Mouse (Mus musculus): ENCODE results near the gene Tnni1. TPM values are rescaled to one million over a fixed set of nuclear protein-coding genes. Genes with fewer than 3 reads are reported as not detected.

Gene Tnni1
- polyA plus RNA-seq, 1 experiment from 2014 or later: 0.20 TPM

DNA sequence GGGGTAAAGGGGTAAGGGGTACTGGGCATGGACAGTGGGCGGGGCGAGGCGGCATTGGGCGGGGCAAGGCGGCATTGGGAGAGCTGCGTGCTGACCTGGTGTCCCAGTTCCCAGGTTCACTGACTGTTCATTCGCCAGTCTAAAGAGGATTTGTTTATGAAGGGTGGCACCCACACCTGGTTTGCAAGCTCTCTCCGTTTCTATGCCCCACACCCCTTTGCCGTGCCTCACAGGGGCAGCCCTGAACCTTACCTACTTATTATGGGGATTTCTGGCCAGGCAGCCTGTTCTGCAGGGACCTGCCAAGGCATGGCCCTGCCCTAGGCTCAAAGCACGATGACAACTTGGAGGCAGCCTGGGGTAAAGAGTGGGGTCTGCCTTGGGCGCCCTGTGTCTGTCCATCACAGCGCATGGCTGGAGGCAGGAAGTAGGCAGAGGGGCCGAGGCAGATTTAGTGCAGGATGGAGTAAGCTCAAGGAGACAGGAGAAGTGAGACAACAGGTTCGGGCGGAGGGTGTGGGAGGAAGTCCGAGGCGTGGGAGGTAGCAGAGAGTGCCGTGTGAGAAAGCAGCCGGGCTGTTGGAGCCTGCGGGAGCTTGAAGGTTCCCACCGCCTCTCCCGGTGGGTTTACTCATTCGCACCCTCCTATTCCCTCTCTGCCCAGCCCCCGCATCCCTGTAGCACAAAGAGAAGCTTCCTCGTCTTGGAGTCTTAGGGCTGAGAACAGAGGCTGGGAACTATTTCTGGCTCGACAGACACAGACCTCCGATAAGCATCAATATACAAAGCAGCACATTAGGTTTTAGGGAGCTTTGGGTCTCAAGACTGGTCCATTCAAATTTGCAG, 14.4 kb downstream of the Tnni1 start:
- Histone ChIP-seq H3K36me3 (no peaks in the 10 kb centered on the region), H3K9ac (replicated peaks) (no peak overlapping the region; the same call in 1 of the 2 replicates), H3K27ac (no peak overlapping the region), H3K4me1 (replicated peaks) (peaks cover 21% of the 10 kb centered on the region), H3K27me3 (peaks cover 22% of the 10 kb centered on the region; the same call in 1 of the 2 replicates), H3K4me3 (replicated peaks) (peak overlapping the region; percentile 11), H3K4me2 (replicated peaks) (peak overlapping the region; percentile 47), H3K9me3 (no peaks in the 10 kb centered on the region)
- 12% methylated on average over 27 of the region's 27 CpGs for WGBS
- ATAC-seq: peak; percentile 49; the same call in 1 of the 2 replicates

DNA sequence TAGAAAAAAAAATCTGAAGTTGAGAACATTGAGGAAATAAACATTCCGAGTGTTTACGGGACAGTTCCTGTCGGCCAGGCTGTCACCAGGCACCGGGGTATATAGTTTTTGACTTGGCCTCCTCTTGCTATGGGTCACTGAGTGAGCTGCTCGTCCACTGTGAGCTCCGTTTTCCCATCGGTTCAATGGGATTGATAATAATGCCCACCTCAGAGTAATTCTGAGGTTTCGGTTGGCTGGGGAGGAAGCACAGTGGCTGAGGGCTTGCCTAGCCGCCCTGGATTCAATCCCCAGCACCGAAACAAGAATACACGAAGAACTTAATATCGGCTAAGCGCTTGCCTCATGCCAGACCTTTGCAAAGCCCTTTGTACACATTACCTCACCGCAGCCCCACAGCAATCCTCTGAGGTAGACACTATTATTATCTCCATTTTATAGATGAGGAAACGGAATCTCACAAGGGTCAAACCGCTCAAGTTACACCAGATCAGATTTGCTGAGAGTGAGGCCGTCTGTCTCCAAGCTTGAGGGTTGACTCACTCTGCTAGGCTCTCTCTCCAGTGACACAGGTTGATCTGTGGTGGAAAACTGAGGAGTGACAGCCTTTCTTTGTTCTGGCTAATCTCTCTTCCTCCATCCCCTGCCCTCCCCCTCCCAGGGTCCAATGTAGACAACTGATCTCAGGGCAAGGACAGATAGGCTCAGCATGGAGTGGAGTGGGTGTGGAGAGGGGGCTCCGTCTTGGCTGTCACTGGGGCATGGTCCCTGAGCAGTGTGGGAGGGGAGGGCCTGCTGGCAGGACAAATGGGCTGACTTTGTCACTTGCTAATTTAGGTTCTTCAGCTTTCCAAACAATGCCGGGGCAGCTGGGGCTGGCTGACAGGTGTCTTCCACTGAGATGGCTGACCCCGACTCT, 15.2 kb downstream of the Tnni1 start:
- Histone ChIP-seq H3K9ac (replicated peaks) (no peak overlapping the region), H3K27ac (no peak overlapping the region), H3K36me3 (no peaks in the 10 kb centered on the region), H3K4me2 (replicated peaks) (peak overlapping the region; percentile 47), H3K27me3 (peaks cover 22% of the 10 kb centered on the region; the same call in 1 of the 2 replicates), H3K4me3 (replicated peaks) (peak overlapping the region; percentile 11; the same call in 1 of the 2 replicates), H3K9me3 (no peaks in the 10 kb centered on the region), H3K4me1 (replicated peaks) (peaks cover 21% of the 10 kb centered on the region)
- WGBS: 25% methylated on average over 20 of the region's 20 CpGs
- ATAC-seq: peak; percentile 72

- H3K27me3 ChIP-seq: peaks cover 12% of the 10 kb centered on the region; the same call in 1 of the 2 replicates
- 77% methylated on average over 1 of the region's 1 CpGs for WGBS
- H3K4me1 ChIP-seq (replicated peaks): peaks cover 28% of the 10 kb centered on the region
- no peak overlapping the region for H3K9ac ChIP-seq (replicated peaks)
- no peaks in the 10 kb centered on the region for H3K36me3 ChIP-seq
- no peaks in the 10 kb centered on the region for H3K9me3 ChIP-seq
- no peak for ATAC-seq
- H3K4me2 ChIP-seq (replicated peaks): no peak overlapping the region
- H3K4me3 ChIP-seq (replicated peaks): no peak overlapping the region
- no peak overlapping the region for H3K27ac ChIP-seq
Observed at GRCm38 (mm10) chr1:135798492-135798891, 19.3 kb downstream of the Tnni1 start.

DNA sequence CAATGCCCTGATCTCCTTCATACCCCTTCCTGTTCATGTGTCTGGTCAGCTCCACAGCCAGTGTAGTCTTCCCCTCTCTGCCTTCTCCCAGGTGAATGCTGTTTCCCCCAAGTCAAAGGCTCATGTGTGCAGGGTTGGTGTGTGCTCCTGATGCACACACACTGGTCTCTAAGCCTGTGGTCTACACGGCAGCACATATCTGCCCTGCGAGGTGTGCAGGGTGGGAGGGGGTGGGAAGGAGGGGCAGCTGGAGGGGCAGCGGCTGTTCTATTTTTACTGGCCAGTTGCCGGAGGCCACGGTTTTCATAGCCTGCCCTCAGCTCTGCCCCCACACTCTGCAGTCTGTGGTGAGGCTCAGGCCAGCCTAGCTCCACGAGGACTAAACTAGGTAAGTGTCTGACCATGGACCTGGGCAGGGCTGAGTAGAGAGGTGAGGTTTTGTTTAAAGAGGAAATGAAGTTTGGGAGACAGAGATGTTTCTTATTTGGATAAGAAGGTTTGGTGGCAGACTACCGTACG, 19.9 kb downstream of the Tnni1 start:
- H3K36me3 ChIP-seq: no peaks in the 10 kb centered on the region
- H3K4me3 ChIP-seq (replicated peaks): no peak overlapping the region
- peaks cover 21% of the 10 kb centered on the region for H3K4me1 ChIP-seq (replicated peaks)
- no peak overlapping the region for H3K9ac ChIP-seq (replicated peaks)
- no peaks in the 10 kb centered on the region for H3K9me3 ChIP-seq
- ATAC-seq: no peak
- WGBS: 84% methylated on average over 8 of the region's 8 CpGs
- peaks cover 13% of the 10 kb centered on the region; the same call in 1 of the 2 replicates for H3K27me3 ChIP-seq
- no peak overlapping the region for H3K4me2 ChIP-seq (replicated peaks)
- no peak overlapping the region for H3K27ac ChIP-seq

DNA sequence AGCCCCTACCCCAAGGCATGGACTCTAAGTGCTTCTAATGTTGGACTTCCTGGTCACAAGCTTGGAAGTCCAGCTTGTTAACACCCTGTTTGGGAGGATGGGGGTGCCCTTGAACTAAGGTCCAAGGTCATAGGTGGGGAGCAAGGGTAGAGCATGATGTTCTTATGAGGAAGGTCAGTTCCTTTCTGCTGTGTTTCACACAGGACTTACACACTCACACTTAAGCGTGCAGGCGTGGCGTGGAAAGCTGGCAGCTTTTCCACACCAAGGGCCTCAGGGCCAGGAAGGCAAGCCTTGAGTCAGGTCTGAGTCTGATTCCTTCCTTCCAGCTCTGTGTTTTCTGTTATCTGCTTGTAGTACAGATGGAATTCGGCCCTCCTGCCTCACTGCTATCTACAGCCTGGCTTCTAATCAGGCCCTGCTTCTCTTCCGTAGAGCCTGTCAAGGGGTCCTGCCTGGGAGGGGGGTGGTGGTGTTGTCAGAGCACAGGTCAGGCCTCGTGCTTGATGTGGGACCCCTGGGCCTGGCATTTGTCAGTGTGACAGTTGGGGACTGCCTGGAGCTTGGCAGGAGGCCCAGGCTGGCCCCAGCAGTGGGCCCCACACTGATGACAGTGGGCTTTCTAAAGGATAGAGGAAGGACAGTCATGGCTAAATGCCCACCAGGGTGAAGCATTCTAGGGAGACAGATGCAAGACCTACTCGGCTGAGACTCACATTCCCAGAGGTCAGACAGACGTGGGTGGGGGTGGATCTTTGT, 21.1 kb downstream of the Tnni1 start:
- 53% methylated on average over 8 of the region's 8 CpGs for WGBS
- Histone ChIP-seq H3K4me1 (replicated peaks) (peaks cover 9% of the 10 kb centered on the region), H3K4me3 (replicated peaks) (no peak overlapping the region), H3K4me2 (replicated peaks) (no peak overlapping the region), H3K27ac (no peak overlapping the region), H3K27me3 (peaks cover 4% of the 10 kb centered on the region; the same call in 1 of the 2 replicates), H3K9me3 (no peaks in the 10 kb centered on the region), H3K9ac (replicated peaks) (no peak overlapping the region), H3K36me3 (no peaks in the 10 kb centered on the region)
- ATAC-seq: peak; percentile 62

GRCm38 (mm10) chr1:135807546-135807945, 28.3 kb downstream of the Tnni1 start:
- Histone ChIP-seq H3K9me3 (no peaks in the 10 kb centered on the region), H3K4me2 (replicated peaks) (no peak overlapping the region), H3K9ac (replicated peaks) (no peak overlapping the region), H3K4me3 (replicated peaks) (no peak overlapping the region), H3K27ac (no peak overlapping the region), H3K4me1 (replicated peaks) (0 out of 2 replicates have a peak, but pooled peaks cover 3% of the 10 kb centered on the region), H3K36me3 (no peaks in the 10 kb centered on the region), H3K27me3 (0 out of 2 replicates have a peak, but pooled peaks cover 3% of the 10 kb centered on the region)
- ATAC-seq: no peak
- 58% methylated on average over 10 of the region's 10 CpGs for WGBS

GRCm38 (mm10) chr1:135810180-135810579, 30.9 kb downstream of the Tnni1 start:
- H3K9ac ChIP-seq (replicated peaks): no peak overlapping the region
- WGBS: 85% methylated on average over 2 of the region's 2 CpGs
- H3K9me3 ChIP-seq: no peaks in the 10 kb centered on the region
- no peaks in the 10 kb centered on the region for H3K27me3 ChIP-seq
- no peak overlapping the region for H3K27ac ChIP-seq
- no peak overlapping the region for H3K4me2 ChIP-seq (replicated peaks)
- 0 out of 2 replicates have a peak, but pooled peaks cover 3% of the 10 kb centered on the region for H3K4me1 ChIP-seq (replicated peaks)
- ATAC-seq: peak; percentile 3; the same call in 1 of the 2 replicates
- H3K4me3 ChIP-seq (replicated peaks): no peak overlapping the region
- H3K36me3 ChIP-seq: no peaks in the 10 kb centered on the region

- Histone ChIP-seq H3K4me2 (replicated peaks) (no peak overlapping the region), H3K27ac (no peak overlapping the region), H3K27me3 (peaks cover 3% of the 10 kb centered on the region), H3K9me3 (no peaks in the 10 kb centered on the region), H3K4me3 (replicated peaks) (no peak overlapping the region), H3K4me1 (replicated peaks) (0 out of 2 replicates have a peak, but pooled peaks cover 3% of the 10 kb centered on the region), H3K36me3 (no peaks in the 10 kb centered on the region), H3K9ac (replicated peaks) (0 out of 2 replicates have a peak overlapping the region, but pooled peaks have one; percentile 10)
- 27% methylated on average over 7 of the region's 7 CpGs for WGBS
- ATAC-seq: peak; percentile 59
Observed at GRCm38 (mm10) chr1:135811016-135811646, 31.9 kb downstream of the Tnni1 start.

GRCm38 (mm10) chr1:135812205-135812604, 33.0 kb downstream of the Tnni1 start:
- WGBS: 89% methylated on average over 3 of the region's 3 CpGs

GRCm38 (mm10) chr1:135812618-135813017, 33.4 kb downstream of the Tnni1 start:
- no peaks in the 10 kb centered on the region for H3K36me3 ChIP-seq
- no peaks in the 10 kb centered on the region for H3K9me3 ChIP-seq
- peaks cover 18% of the 10 kb centered on the region for H3K27me3 ChIP-seq
- no peak overlapping the region for H3K4me3 ChIP-seq (replicated peaks)
- no peak overlapping the region for H3K4me2 ChIP-seq (replicated peaks)
- no peak overlapping the region for H3K9ac ChIP-seq (replicated peaks)
- ATAC-seq: no peak
- 49% methylated on average over 2 of the region's 2 CpGs for WGBS
- no peak overlapping the region for H3K27ac ChIP-seq
- H3K4me1 ChIP-seq (replicated peaks): 0 out of 2 replicates have a peak, but pooled peaks cover 3% of the 10 kb centered on the region

More at GRCm38 (mm10) chr1:135812205-135812604, 33.0 kb downstream of the Tnni1 start:
- Histone ChIP-seq H3K4me2 (replicated peaks) (no peak overlapping the region), H3K4me3 (replicated peaks) (no peak overlapping the region), H3K9me3 (no peaks in the 10 kb centered on the region), H3K27me3 (peaks cover 14% of the 10 kb centered on the region), H3K9ac (replicated peaks) (no peak overlapping the region), H3K27ac (no peak overlapping the region), H3K36me3 (no peaks in the 10 kb centered on the region), H3K4me1 (replicated peaks) (0 out of 2 replicates have a peak, but pooled peaks cover 3% of the 10 kb centered on the region)
- no peak for ATAC-seq

Measured in midbrain, embryonic 13.5 days (tissue).